Mouse (Mus musculus): ENCODE measurements around the gene Disp3. TPM values are rescaled to one million over a fixed set of nuclear protein-coding genes. Genes with fewer than 3 reads are reported as not detected.

Disp3 gene
- polyA plus RNA-seq, 1 experiment from 2014 or later, result 0.18 TPM

DNA sequence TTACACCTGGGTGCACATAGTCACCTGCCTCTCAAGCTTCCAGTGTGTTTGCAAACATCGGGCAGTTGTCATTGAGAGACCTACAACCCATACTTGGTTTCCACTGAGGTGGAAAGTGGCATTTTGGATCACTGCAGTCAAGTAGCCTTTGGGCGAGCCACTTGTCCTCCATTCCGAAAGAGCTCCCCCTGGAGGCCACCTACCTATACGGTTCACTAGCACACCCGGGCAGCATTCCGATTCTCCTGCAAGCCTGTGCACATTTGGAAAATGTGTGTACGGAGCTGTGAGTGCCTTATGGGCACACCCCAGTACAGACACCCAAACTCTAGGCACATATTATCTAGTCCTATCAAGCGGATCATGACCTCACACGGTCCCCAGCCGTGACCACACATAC lies 38.4 kb downstream of the Disp3 start:
- Histone ChIP-seq H3K36me3 (ENCODE audit: control insufficient read depth, insufficient read depth, low read length) (no peaks in the 10 kb centered on the region), H3K27me3 (replicated peaks; ENCODE audit: control insufficient read depth, insufficient read depth, low read length) (no peaks in the 10 kb centered on the region), H3K9ac (ENCODE audit: low read length) (no peak overlapping the region), H3K4me3 (ENCODE audit: low read depth, low read length) (no peak overlapping the region), H3K27ac (ENCODE audit: low read depth) (no peak overlapping the region), H3K9me3 (ENCODE audit: control insufficient read depth, low read length) (0 out of 2 replicates have a peak, but pooled peaks cover 3% of the 10 kb centered on the region), H3K4me2 (ENCODE audit: low read length) (no peak overlapping the region), H3K4me1 (replicated peaks; ENCODE audit: control insufficient read depth, insufficient read depth, low read length) (no peaks in the 10 kb centered on the region)
- 47% methylated on average over 10 of the region's 10 CpGs for WGBS
- no peak for ATAC-seq (replicated peaks; ENCODE audit: low FRiP score, low TSS enrichment, low read depth)
- no peak for DNase-seq (ENCODE audit: low spot score)

DNA sequence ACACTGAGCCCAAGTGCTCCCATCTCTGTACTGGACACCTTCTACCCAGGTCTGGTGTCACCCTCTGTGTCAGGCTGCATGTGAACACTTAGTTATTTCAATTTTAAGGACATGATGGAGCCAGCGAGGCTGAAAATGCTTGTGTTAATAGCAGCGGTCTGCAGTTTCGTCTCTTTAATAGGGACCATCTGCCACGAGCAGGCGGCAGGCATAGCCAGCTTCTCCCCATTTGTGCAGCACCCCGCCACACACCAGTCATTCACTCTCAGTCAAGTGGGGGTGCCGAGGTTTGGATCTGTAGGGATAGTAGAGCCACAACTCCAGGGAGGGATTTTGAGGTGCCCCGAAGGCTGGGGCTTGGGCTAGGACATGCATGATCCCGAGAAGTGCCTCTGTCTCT lies 47.4 kb downstream of the Disp3 start:
- Histone ChIP-seq H3K9me3 (ENCODE audit: control insufficient read depth, low read length) (0 out of 2 replicates have a peak, but pooled peaks cover under 1% of the 10 kb centered on the region), H3K27me3 (replicated peaks; ENCODE audit: control insufficient read depth, insufficient read depth, low read length) (no peaks in the 10 kb centered on the region), H3K4me2 (ENCODE audit: low read length) (no peak overlapping the region), H3K27ac (ENCODE audit: low read depth) (no peak overlapping the region), H3K4me1 (replicated peaks; ENCODE audit: control insufficient read depth, insufficient read depth, low read length) (no peaks in the 10 kb centered on the region), H3K9ac (ENCODE audit: low read length) (no peak overlapping the region), H3K4me3 (ENCODE audit: low read depth, low read length) (no peak overlapping the region), H3K36me3 (ENCODE audit: control insufficient read depth, insufficient read depth, low read length) (no peaks in the 10 kb centered on the region)
- DNase-seq (ENCODE audit: low spot score) (no peak), ATAC-seq (replicated peaks; ENCODE audit: low FRiP score, low TSS enrichment, low read depth) (no peak)
- WGBS, result 75% methylated on average over 9 of the region's 9 CpGs

DNA sequence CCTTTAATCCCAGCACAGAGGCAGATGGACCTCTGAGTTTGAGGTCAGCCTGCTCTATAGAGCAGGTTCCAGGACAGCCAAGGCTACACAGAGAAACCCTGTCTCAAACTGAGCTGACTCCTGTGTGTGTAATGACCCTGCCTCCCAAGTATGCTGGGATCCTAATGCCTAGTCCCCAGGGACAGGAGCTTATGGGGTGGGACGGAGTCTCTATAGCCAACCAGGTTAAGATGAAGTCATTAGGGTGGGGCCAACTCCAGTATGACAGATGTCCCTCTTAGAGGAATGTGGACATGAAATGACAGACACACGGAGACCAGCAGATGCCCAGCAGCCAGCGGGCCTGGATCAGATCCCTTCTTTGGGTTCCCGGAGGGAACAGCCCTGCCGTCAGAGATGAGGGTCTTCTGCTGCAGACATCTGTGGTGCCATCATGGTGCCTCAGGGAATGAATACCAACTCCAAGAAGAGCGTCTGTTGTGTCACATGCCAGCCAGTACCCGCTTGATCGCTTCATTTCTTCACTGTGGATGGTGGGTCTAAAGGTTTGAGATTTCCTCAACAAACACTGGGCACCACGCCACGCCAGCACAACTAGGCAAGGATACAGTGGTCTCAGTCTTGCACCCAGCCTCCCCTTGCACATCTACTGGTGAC lies 48.2 kb downstream of the Disp3 start:
- WGBS, result 89% methylated on average over 10 of the region's 10 CpGs
- H3K4me3 ChIP-seq (ENCODE audit: low read depth, low read length), result no peak overlapping the region
- H3K4me2 ChIP-seq (ENCODE audit: low read length), result no peak overlapping the region
- H3K9me3 ChIP-seq (ENCODE audit: control insufficient read depth, low read length), result no peaks in the 10 kb centered on the region
- H3K9ac ChIP-seq (ENCODE audit: low read length), result no peak overlapping the region
- no peak for DNase-seq (ENCODE audit: low spot score)
- no peak overlapping the region for H3K27ac ChIP-seq (ENCODE audit: low read depth)
- no peaks in the 10 kb centered on the region for H3K27me3 ChIP-seq (replicated peaks; ENCODE audit: control insufficient read depth, insufficient read depth, low read length)
- H3K4me1 ChIP-seq (replicated peaks; ENCODE audit: control insufficient read depth, insufficient read depth, low read length), result no peaks in the 10 kb centered on the region
- H3K36me3 ChIP-seq (ENCODE audit: control insufficient read depth, insufficient read depth, low read length), result no peaks in the 10 kb centered on the region
- ATAC-seq (replicated peaks; ENCODE audit: low FRiP score, low TSS enrichment, low read depth), result no peak

DNA sequence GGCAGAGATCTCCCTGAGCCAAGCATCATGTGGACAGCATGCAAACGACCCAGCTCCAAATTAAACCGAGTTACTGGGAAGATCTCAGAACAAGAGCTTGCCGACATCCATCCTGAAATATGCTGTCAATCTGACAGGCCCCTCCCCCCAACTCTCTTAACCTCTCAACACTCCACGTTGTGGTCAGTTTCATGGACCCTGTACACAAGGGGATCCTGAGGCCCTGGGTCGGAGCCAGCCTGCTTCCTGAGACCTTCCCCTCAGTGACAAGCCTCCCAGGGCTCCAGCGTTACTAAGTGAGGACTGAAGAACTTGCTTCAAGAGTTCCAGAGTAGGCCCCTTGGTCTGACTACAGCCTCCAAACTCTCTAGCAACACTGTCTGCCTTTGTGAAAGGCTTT lies 48.8 kb downstream of the Disp3 start:
- Histone ChIP-seq H3K9me3 (ENCODE audit: control insufficient read depth, low read length) (no peaks in the 10 kb centered on the region), H3K4me2 (ENCODE audit: low read length) (no peak overlapping the region), H3K36me3 (ENCODE audit: control insufficient read depth, insufficient read depth, low read length) (no peaks in the 10 kb centered on the region), H3K27ac (ENCODE audit: low read depth) (no peak overlapping the region), H3K9ac (ENCODE audit: low read length) (no peak overlapping the region), H3K4me3 (ENCODE audit: low read depth, low read length) (no peak overlapping the region), H3K4me1 (replicated peaks; ENCODE audit: control insufficient read depth, insufficient read depth, low read length) (no peaks in the 10 kb centered on the region), H3K27me3 (replicated peaks; ENCODE audit: control insufficient read depth, insufficient read depth, low read length) (no peaks in the 10 kb centered on the region)
- ATAC-seq (replicated peaks; ENCODE audit: low FRiP score, low TSS enrichment, low read depth) (no peak), DNase-seq (ENCODE audit: low spot score) (no peak)
- WGBS, result 59% methylated on average over 6 of the region's 6 CpGs

DNA sequence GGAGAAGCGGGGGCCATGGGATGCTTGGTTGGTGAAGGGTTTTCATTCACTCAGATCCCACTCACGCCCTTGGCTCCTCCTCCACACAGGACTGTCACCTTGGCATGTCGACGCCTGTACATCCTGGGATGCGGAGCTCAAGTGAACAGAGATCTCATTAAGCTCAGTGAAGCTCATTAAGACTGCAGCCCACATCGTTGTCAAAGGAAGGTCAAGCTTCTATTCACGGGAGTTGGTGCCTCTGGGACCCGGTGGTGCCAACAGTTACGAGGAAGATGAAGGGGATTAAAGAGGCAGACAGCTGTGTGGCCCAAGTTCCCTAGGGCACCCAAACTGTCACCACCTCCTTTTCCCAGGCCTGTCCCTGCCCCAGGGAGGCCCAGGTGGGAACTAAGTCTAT lies 49.5 kb downstream of the Disp3 start:
- Histone ChIP-seq H3K4me2 (ENCODE audit: low read length) (no peak overlapping the region), H3K27me3 (replicated peaks; ENCODE audit: control insufficient read depth, insufficient read depth, low read length) (no peaks in the 10 kb centered on the region), H3K9me3 (ENCODE audit: control insufficient read depth, low read length) (no peaks in the 10 kb centered on the region), H3K27ac (ENCODE audit: low read depth) (no peak overlapping the region), H3K4me3 (ENCODE audit: low read depth, low read length) (no peak overlapping the region), H3K9ac (ENCODE audit: low read length) (no peak overlapping the region), H3K4me1 (replicated peaks; ENCODE audit: control insufficient read depth, insufficient read depth, low read length) (no peaks in the 10 kb centered on the region), H3K36me3 (ENCODE audit: control insufficient read depth, insufficient read depth, low read length) (no peaks in the 10 kb centered on the region)
- no peak for DNase-seq (ENCODE audit: low spot score)
- no peak for ATAC-seq (replicated peaks; ENCODE audit: low FRiP score, low TSS enrichment, low read depth)
- 70% methylated on average over 9 of the region's 9 CpGs for WGBS

DNA sequence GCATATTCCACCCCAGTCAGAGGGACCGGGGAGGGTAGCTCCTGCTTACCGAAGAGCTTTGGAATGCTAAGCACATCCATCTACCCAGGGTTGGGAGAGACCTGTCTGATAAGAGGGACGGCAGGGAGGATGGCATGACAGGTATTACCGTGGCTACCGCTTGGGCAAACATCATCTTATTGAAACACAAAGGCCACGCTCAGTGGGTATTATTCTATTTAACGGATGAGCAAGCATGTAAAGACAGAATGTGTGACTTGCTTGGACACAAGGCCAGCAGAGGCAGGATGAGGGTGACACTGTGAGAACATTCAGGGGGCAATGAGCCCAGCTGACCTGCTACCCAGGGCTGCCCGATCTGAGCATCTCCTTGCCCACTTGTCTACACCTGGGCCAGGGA lies 51.1 kb downstream of the Disp3 start:
- Histone ChIP-seq H3K9me3 (ENCODE audit: control insufficient read depth, low read length) (no peaks in the 10 kb centered on the region), H3K9ac (ENCODE audit: low read length) (no peak overlapping the region), H3K27ac (ENCODE audit: low read depth) (no peak overlapping the region), H3K4me1 (replicated peaks; ENCODE audit: control insufficient read depth, insufficient read depth, low read length) (no peaks in the 10 kb centered on the region), H3K4me2 (ENCODE audit: low read length) (no peak overlapping the region), H3K36me3 (ENCODE audit: control insufficient read depth, insufficient read depth, low read length) (no peaks in the 10 kb centered on the region), H3K4me3 (ENCODE audit: low read depth, low read length) (no peak overlapping the region), H3K27me3 (replicated peaks; ENCODE audit: control insufficient read depth, insufficient read depth, low read length) (no peaks in the 10 kb centered on the region)
- DNase-seq (ENCODE audit: low spot score), result no peak
- 75% methylated on average over 8 of the region's 8 CpGs for WGBS
- no peak for ATAC-seq (replicated peaks; ENCODE audit: low FRiP score, low TSS enrichment, low read depth)

DNA sequence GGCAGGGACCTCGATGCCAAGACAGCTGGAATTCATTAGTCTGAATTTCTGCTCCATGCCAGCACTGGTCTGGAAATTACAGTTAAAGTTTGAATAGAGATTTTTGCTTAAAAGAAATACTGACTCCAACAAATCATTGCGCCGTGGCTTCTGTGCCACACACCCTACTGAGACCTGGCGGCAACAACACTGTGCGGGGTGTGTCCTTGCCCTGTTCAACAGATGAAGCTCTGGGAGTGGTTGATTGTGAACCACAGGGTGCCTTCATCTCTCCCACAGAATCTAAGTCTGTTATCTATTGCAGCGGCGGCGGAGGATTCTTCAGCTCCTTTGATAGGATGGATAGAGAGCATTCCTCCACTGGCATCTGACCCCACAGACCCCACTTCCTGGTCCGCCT lies 54.7 kb downstream of the Disp3 start:
- no peak for ATAC-seq (replicated peaks; ENCODE audit: low FRiP score, low TSS enrichment, low read depth)
- no peaks in the 10 kb centered on the region for H3K36me3 ChIP-seq (ENCODE audit: control insufficient read depth, insufficient read depth, low read length)
- H3K27me3 ChIP-seq (replicated peaks; ENCODE audit: control insufficient read depth, insufficient read depth, low read length), result no peaks in the 10 kb centered on the region
- H3K9me3 ChIP-seq (ENCODE audit: control insufficient read depth, low read length), result no peaks in the 10 kb centered on the region
- H3K4me1 ChIP-seq (replicated peaks; ENCODE audit: control insufficient read depth, insufficient read depth, low read length), result no peaks in the 10 kb centered on the region
- H3K27ac ChIP-seq (ENCODE audit: low read depth), result no peak overlapping the region
- no peak overlapping the region for H3K4me2 ChIP-seq (ENCODE audit: low read length)
- H3K4me3 ChIP-seq (ENCODE audit: low read depth, low read length), result no peak overlapping the region
- no peak overlapping the region for H3K9ac ChIP-seq (ENCODE audit: low read length)
- WGBS, result 81% methylated on average over 9 of the region's 9 CpGs
- DNase-seq (ENCODE audit: low spot score), result no peak

DNA sequence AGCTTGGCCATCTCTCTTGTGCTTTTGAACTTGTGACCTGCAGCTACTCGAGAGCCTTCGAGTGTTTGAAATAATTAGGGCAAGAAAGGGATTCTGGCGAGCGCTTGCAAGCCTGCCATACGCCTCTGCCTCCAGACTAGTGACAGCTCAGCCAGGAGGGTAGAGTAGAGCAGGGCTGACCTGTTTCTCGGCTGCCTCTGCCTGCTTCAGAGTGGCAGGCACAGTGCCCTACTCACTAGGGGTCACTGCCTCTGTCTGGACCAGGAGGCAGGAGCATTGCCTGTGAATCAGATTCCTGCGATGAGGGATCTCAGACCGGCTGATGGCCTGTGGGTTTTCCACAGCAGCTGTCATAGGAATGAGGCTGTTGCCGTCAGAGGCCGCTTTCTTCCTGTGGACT lies 55.1 kb downstream of the Disp3 start:
- Histone ChIP-seq H3K9me3 (ENCODE audit: control insufficient read depth, low read length) (no peaks in the 10 kb centered on the region), H3K4me1 (replicated peaks; ENCODE audit: control insufficient read depth, insufficient read depth, low read length) (no peaks in the 10 kb centered on the region), H3K9ac (ENCODE audit: low read length) (no peak overlapping the region), H3K27ac (ENCODE audit: low read depth) (no peak overlapping the region), H3K36me3 (ENCODE audit: control insufficient read depth, insufficient read depth, low read length) (no peaks in the 10 kb centered on the region), H3K4me2 (ENCODE audit: low read length) (no peak overlapping the region), H3K4me3 (ENCODE audit: low read depth, low read length) (no peak overlapping the region), H3K27me3 (replicated peaks; ENCODE audit: control insufficient read depth, insufficient read depth, low read length) (no peaks in the 10 kb centered on the region)
- ATAC-seq (replicated peaks; ENCODE audit: low FRiP score, low TSS enrichment, low read depth) (no peak), DNase-seq (ENCODE audit: low spot score) (no peak)
- WGBS, result 70% methylated on average over 10 of the region's 10 CpGs

DNA sequence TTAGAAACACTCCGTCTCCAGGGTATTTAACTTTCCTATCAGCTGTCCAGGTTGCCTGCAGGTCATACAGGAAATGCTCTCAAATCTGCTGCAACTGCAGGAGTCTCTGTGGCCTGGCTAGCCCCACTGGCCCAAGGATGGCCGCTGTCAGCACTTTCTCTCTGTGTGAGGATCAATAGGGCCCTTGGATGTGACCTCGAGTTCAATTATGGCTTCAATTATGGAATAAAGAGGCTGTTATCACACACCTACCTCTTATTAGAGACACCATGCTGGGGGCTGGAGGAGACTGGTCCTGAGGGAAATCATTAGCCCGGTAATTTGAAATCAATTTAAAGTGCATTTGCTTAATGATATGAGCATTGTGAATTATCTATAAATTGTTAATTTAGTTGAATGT lies 55.6 kb downstream of the Disp3 start:
- Histone ChIP-seq H3K27ac (ENCODE audit: low read depth) (no peak overlapping the region), H3K4me3 (ENCODE audit: low read depth, low read length) (no peak overlapping the region), H3K27me3 (replicated peaks; ENCODE audit: control insufficient read depth, insufficient read depth, low read length) (no peaks in the 10 kb centered on the region), H3K4me1 (replicated peaks; ENCODE audit: control insufficient read depth, insufficient read depth, low read length) (no peaks in the 10 kb centered on the region), H3K4me2 (ENCODE audit: low read length) (no peak overlapping the region), H3K9me3 (ENCODE audit: control insufficient read depth, low read length) (no peaks in the 10 kb centered on the region), H3K36me3 (ENCODE audit: control insufficient read depth, insufficient read depth, low read length) (no peaks in the 10 kb centered on the region), H3K9ac (ENCODE audit: low read length) (no peak overlapping the region)
- 66% methylated on average over 4 of the region's 4 CpGs for WGBS
- DNase-seq (ENCODE audit: low spot score), result no peak
- no peak for ATAC-seq (replicated peaks; ENCODE audit: low FRiP score, low TSS enrichment, low read depth)
